Mouse (Mus musculus) midbrain, embryonic 15.5 days (tissue): ENCODE results near the gene Pros1. TPM values are rescaled to one million over a fixed set of nuclear protein-coding genes. Genes with fewer than 3 reads are reported as not detected.

ENCODE experiments used
- ATAC-seq: fragments of 200-750 bp; cut with Nextera tagmentation; replicated peaks from 2 replicates; pipeline ENCODE4 v1.8.0; 2017; ENCODE audit warnings: moderate TSS enrichment
- H3K27ac ChIP-seq: fragments of 300-500 bp; sonication (generic); 2 replicates; pipeline ENCODE4 v1.5.1; 2015; ENCODE audit warnings: mild to moderate bottlenecking, inconsistent platforms
- H3K27me3 ChIP-seq: fragments of 300-500 bp; sonication (generic); replicated peaks from 2 replicates; pipeline ENCODE4 v1.6.1; 2015; ENCODE audit warnings: inconsistent platforms
- H3K36me3 ChIP-seq: fragments of 300-500 bp; sonication (generic); replicated peaks from 2 replicates; pipeline ENCODE4 v1.6.1; 2015; ENCODE audit warnings: inconsistent platforms
- H3K4me1 ChIP-seq: fragments of 300-500 bp; sonication (generic); 2 replicates; pipeline ENCODE4 v1.6.1; 2015; ENCODE audit warnings: inconsistent platforms
- H3K4me2 ChIP-seq: fragments of 300-500 bp; sonication (generic); 2 replicates; pipeline ENCODE4 v1.6.1; 2015; ENCODE audit warnings: inconsistent platforms, mild to moderate bottlenecking, moderate library complexity
- H3K4me3 ChIP-seq: fragments of 300-500 bp; sonication (generic); 2 replicates; pipeline ENCODE4 v1.5.1; 2015; ENCODE audit warnings: mild to moderate bottlenecking, inconsistent platforms
- H3K9ac ChIP-seq: fragments of 300-500 bp; sonication (generic); 2 replicates; pipeline ENCODE4 v1.6.1; 2015; ENCODE audit warnings: mild to moderate bottlenecking, inconsistent platforms
- H3K9me3 ChIP-seq: fragments of 300-500 bp; sonication (generic); 2 replicates; pipeline ENCODE4 v1.6.1; 2016; ENCODE audit warnings: inconsistent platforms
- WGBS: fragments of 180-500 bp; shearing (Covaris S2); methylation state at CpG from one replicate; pipeline ENCODE4 v1.1.7; 2015; ENCODE audit warnings: mixed read lengths; 5-methylcytosine and 5-hydroxymethylcytosine counted together
- polyA plus RNA-seq: library from polyadenylated mRNA; unstranded; fragments of >200 nt; fragmentation: Nextera tagmentation; extraction: Ambion mirVana; gene quantifications from 2 replicates; pipeline ENCODE4 v1.2.1, GENCODE M21; 2015

Pros1 gene
- polyA plus RNA-seq, 1 experiment from 2014 or later, result 9.1 TPM

DNA sequence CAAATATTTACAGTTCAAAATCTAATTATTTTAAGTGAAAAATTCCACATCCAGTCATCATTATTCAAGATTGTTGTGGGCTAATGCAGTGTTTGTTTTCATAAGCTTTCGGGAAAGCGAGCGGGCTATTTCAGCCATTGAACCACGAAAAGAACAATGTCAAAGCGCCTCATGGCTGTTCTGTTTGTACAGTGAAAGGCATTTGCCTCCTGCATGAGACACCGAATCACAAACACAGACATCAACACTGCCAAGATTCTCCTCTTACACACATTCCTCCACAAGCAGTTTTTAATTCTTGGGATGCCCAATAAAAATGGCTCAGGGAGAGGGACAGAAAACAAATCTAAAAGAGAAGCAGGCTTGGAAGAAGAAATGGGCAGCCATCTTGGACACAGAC is 20.0 kb downstream of the Pros1 start:
- Histone ChIP-seq H3K27ac (no peak overlapping the region), H3K36me3 (no peaks in the 10 kb centered on the region)
- WGBS, result 76% methylated on average over 6 of the region's 6 CpGs

DNA sequence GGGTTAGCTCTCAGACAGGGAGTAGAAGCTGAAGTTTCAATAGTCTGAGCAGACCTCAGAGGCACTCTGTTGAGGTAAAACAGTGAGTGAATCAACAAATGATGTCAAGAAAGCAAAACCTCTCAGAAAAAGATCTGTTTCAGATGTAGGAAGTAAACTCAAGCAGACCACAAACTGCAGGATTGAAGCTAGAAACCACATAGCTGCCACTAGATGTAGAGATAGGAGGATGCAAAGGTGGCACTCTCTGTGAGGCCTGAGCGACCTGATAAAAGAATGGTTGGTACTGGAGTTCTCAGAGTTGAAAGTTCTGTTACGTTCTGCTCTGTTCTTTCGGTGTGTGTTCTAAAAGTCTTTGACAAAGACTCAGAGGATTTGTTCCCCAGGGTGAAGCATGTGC is 41.7 kb downstream of the Pros1 start:
- ATAC-seq, result no peak
- Histone ChIP-seq H3K27ac (no peak overlapping the region), H3K36me3 (no peaks in the 10 kb centered on the region), H3K9ac (no peak overlapping the region), H3K4me1 (no peaks in the 10 kb centered on the region), H3K27me3 (no peaks in the 10 kb centered on the region), H3K4me3 (no peak overlapping the region), H3K9me3 (no peaks in the 10 kb centered on the region), H3K4me2 (no peak overlapping the region)
- 75% methylated on average over 3 of the region's 3 CpGs for WGBS

More for the DNA sequence above, 20.0 kb downstream of the Pros1 start:
- Histone ChIP-seq H3K9me3 (no peaks in the 10 kb centered on the region), H3K4me1 (no peaks in the 10 kb centered on the region), H3K4me2 (no peak overlapping the region), H3K4me3 (no peak overlapping the region), H3K9ac (no peak overlapping the region), H3K27me3 (no peaks in the 10 kb centered on the region)
- ATAC-seq, result no peak

DNA sequence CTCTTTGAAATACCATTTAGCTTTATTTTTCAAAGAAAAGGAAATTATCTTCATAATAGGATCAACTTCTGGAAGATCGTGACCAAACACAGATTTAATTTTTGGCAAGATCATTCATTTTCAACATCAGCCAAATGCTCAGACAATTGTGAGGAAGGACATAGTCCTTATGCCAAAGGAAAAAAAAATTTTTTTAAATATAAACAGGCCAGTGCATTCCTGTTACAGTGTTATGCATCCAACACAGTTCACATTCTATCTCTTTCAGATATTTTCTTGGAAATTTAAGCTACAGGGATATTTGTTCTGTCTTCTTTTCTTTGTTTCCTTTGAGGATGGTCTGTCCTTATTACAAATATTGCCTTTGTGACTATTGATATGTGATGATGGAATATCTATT is 57.3 kb downstream of the Pros1 start:
- Histone ChIP-seq H3K36me3 (no peaks in the 10 kb centered on the region), H3K27me3 (no peaks in the 10 kb centered on the region), H3K9ac (no peak overlapping the region), H3K4me3 (no peak overlapping the region), H3K27ac (no peak overlapping the region), H3K4me2 (no peak overlapping the region), H3K9me3 (no peaks in the 10 kb centered on the region), H3K4me1 (no peaks in the 10 kb centered on the region)
- ATAC-seq, result no peak
- WGBS, result 52% methylated on average over 1 of the region's 1 CpGs

DNA sequence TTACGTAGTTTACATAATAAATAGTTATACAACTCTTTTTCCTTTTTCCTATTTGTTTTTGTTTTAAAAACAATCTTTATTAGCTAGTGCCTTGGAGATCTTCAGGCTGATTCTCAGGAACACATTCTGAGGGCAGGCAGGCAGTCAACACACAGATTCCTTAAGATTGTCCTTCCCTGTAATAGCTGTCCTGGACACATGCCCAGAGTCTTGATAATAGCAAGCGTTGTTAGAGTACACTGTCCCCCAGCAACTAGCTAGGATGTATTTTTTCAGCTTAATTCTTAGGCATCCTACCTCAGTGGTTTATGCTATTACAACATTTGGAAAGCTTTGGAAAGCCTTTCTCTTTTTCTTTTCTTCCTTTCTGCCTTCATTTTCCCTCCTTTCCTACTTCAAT is 58.1 kb downstream of the Pros1 start:
- Histone ChIP-seq H3K4me3 (no peak overlapping the region), H3K27ac (no peak overlapping the region), H3K4me1 (no peaks in the 10 kb centered on the region), H3K27me3 (no peaks in the 10 kb centered on the region), H3K9me3 (no peaks in the 10 kb centered on the region), H3K4me2 (no peak overlapping the region), H3K9ac (no peak overlapping the region), H3K36me3 (no peaks in the 10 kb centered on the region)
- WGBS, result 77% methylated on average over 2 of the region's 2 CpGs
- no peak for ATAC-seq

DNA sequence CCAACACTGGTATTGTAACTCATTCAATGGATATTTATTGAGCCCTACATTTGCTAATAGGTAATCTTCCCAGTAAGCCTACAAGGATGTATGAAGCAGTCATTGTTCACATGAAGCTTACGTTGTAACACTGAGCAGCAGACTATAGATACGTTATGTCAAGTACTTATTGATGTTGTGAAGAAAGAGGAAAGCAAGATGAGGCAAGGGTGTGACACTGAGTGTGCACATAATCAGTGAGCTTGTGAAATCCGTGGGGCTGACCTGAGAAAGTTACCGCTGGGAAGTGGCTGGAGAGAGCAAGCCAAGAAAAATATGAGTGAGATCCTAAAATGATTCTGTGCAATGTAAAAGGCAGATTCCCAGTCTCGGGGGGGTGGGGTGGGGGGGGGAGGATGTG is 61.4 kb downstream of the Pros1 start:
- Histone ChIP-seq H3K36me3 (no peaks in the 10 kb centered on the region), H3K4me2 (no peak overlapping the region), H3K4me3 (no peak overlapping the region), H3K9me3 (no peaks in the 10 kb centered on the region), H3K4me1 (no peaks in the 10 kb centered on the region), H3K9ac (no peak overlapping the region), H3K27me3 (no peaks in the 10 kb centered on the region), H3K27ac (no peak overlapping the region)
- WGBS, result 89% methylated on average over 5 of the region's 5 CpGs
- no peak for ATAC-seq

DNA sequence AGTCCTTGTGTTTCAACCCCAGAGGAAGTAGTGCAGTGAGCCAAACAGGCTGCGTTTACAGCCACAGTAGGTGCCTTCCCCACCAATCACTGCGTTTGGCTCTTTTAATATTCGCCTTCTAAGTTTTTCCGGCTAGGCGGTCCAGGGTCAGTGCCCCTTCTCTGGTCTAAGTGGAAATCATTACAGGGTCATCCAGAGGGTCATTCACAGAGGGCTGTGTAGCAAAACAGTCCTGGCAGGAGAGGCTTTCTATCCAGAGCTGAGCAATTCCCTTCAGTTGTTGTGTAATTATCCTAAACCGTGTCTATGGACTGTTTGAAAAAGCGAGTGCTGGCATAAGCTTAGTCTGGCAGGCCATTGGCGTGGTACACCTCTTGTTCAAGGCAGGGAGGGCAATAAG is 68.1 kb downstream of the Pros1 start:
- Histone ChIP-seq H3K27me3 (no peaks in the 10 kb centered on the region), H3K9ac (no peak overlapping the region), H3K4me1 (no peaks in the 10 kb centered on the region), H3K36me3 (no peaks in the 10 kb centered on the region), H3K9me3 (no peaks in the 10 kb centered on the region), H3K27ac (no peak overlapping the region), H3K4me3 (no peak overlapping the region), H3K4me2 (no peak overlapping the region)
- ATAC-seq, result 0 out of 2 replicates have a peak, but pooled peaks have one; percentile 20
- WGBS, result 16% methylated on average over 8 of the region's 8 CpGs

DNA sequence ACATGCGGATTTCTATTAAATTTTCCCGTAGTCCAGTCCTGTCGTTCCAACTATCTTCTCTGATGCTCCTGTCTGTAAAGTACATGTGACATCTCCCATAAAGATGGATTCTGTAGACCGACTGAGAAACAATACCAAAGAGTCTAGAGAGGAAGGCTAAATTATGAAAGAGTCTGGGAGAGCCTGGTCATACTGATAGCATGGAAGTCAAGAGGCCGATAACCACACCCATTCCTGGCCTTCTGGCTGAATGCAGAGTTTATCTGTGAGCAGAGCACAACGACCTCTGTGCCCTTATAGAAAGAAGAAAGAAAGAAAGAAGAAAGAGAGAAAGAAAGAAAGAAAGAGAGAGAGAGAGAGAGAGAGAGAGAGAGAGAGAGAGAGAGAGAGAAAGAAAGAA is 77.2 kb downstream of the Pros1 start:
- Histone ChIP-seq H3K27me3 (no peaks in the 10 kb centered on the region), H3K4me1 (no peaks in the 10 kb centered on the region), H3K9me3 (no peaks in the 10 kb centered on the region), H3K9ac (no peak overlapping the region), H3K4me3 (no peak overlapping the region), H3K27ac (no peak overlapping the region), H3K4me2 (no peak overlapping the region), H3K36me3 (no peaks in the 10 kb centered on the region)
- ATAC-seq, result no peak
- 89% methylated on average over 6 of the region's 6 CpGs for WGBS

DNA sequence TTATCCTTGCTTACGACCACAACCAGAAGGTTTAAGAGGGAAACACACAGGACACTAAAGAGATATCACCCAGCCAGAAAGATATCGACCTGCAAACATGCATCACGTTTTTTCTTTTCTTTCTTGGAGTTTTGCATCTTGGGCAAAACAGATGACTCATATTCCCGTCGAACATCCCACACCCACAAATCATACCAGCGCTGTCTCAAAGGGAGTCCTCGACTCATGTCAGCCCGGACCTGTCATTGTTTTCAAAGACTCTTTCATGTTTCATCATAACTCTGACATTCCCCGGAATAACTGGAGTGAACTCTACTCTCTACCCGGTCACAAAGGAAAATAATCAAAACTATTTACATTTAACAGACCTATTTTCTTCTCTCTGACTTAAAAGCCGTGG is 82.2 kb downstream of the Pros1 start:
- Histone ChIP-seq H3K4me3 (no peak overlapping the region), H3K9me3 (no peaks in the 10 kb centered on the region), H3K36me3 (no peaks in the 10 kb centered on the region), H3K27me3 (no peaks in the 10 kb centered on the region), H3K4me1 (no peaks in the 10 kb centered on the region), H3K27ac (no peak overlapping the region), H3K4me2 (no peak overlapping the region), H3K9ac (no peak overlapping the region)
- 74% methylated on average over 11 of the region's 11 CpGs for WGBS
- ATAC-seq, result no peak

DNA sequence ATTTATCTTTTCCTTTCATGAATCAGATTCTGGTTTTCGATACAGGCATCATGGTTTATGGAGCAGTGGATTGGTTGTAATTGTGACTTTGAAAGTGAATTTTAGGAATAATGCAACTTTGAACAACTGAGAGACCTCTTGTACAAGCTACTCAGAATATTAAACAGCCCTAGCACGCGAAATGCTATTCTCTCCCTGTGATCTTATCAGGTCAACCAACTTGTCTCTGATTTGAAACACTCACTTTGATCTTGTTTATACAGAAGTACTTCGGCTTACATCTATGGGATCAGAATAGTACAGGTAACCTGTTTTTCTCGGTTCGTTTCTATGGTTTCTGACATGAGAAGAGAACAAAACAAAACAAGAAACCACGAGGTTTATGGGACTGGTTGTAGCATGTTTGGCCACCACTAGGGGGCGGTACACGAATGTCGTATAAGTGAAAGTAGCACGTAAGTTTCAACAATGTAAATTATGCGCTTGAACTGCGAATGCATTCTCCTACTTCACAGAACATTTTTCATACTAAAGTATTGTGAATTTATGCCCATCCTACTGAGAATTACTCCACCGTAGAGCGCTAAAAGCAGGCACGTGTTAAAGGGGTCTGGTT is 86.4 kb downstream of the Pros1 start:
- Histone ChIP-seq H3K9me3 (no peaks in the 10 kb centered on the region), H3K27me3 (no peaks in the 10 kb centered on the region), H3K4me3 (no peak overlapping the region), H3K4me1 (no peaks in the 10 kb centered on the region), H3K27ac (no peak overlapping the region), H3K36me3 (no peaks in the 10 kb centered on the region), H3K4me2 (peak overlapping the region; percentile 31), H3K9ac (no peak overlapping the region)
- WGBS, result 17% methylated on average over 16 of the region's 16 CpGs
- ATAC-seq, result peak; percentile 91

DNA sequence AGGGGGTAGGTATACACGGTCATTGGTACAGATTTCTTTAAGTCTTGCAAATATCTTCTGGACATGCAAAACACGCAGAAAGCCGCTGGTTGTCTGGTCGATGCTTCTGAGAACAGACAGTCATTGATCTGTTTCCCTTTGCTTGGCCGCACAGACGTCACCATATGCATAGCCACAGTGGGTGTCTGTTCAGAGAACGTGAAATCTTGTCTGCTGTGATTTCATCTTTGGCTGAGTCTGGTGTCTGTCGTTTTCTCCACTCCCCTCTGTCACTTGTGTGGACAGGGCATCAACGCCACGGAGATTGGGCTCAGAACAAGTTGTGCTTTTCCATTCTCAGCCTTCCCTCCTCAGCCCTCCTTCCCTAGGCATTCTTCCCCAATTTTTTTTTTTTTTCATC is 87.7 kb downstream of the Pros1 start:
- no peaks in the 10 kb centered on the region for H3K4me1 ChIP-seq
- peak; percentile 54; the same call in 1 of the 2 replicates for ATAC-seq
- no peak overlapping the region for H3K27ac ChIP-seq
- H3K4me2 ChIP-seq, result no peak overlapping the region
- no peaks in the 10 kb centered on the region for H3K36me3 ChIP-seq
- WGBS, result 48% methylated on average over 10 of the region's 10 CpGs
- no peaks in the 10 kb centered on the region for H3K27me3 ChIP-seq
- no peak overlapping the region for H3K4me3 ChIP-seq
- no peak overlapping the region for H3K9ac ChIP-seq
- H3K9me3 ChIP-seq, result no peaks in the 10 kb centered on the region

DNA sequence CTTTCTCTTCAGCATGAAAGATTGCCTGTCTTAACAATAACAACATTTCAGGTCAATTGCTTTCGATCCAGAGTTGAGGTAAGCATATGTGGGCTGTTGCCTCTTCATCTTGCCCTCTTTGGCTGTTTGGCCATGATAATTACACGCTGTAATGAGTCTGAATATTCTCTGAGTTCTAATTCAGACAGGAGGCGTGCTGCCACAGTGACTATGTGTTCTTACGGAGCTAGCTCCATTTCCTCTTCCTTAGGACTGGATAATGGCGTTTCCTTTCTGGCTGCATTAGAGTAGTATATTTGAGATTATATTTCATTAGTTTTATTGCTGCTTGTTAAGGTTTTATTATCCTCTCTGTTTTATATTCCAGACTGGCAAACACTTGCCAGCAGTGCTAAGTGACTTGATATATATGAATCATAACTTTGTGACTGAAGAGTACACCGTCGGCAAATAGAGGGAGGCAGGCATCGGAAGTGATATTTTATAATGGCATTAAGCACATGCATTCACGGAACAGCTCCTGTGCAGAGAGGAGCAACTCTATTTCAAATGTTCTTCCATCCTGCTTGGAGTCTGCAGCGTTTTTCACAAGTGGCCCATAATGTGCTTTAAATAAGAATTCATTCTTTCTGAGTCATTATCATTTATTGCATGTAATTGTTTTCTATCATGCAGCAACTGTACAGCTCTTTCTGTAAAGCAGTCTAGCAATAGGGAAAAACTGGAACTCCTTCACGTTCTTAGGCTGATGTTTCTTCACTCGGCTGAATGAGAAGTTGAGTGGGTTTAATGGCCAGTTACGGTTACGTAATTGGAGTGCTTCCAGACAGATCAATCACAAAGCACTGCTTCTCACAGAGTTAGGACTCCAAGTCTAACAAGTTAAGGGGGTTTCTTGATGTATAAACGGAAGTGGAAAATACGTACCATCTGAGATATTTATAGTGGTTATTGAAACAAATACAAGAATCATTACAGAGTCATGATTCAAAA is 88.6 kb downstream of the Pros1 start:
- no peak for ATAC-seq
- WGBS, result 82% methylated on average over 16 of the region's 16 CpGs

DNA sequence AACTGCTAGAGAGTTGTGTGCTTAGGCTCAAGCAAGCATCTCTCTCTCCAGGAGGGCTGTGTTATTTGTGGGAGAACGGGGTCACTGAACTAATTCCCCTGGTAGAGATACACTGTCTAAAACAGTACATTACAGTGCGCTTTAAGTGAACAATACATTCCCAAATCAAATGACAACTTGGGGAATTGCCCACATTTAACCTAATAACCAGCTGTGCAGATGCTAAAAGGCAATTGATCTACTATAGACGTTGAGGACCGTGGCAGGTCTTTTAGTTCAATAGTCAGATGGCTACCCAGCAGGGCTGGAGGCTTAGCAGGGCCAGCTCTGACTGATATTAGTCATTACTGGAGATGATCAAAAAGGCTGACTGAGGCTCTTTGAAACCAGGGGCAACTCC is 104.4 kb downstream of the Pros1 start:
- Histone ChIP-seq H3K4me2 (no peak overlapping the region), H3K9ac (no peak overlapping the region), H3K9me3 (no peaks in the 10 kb centered on the region), H3K27me3 (no peaks in the 10 kb centered on the region), H3K27ac (no peak overlapping the region), H3K4me3 (no peak overlapping the region), H3K4me1 (no peaks in the 10 kb centered on the region), H3K36me3 (no peaks in the 10 kb centered on the region)
- WGBS, result 47% methylated on average over 4 of the region's 4 CpGs
- peak; percentile 75 for ATAC-seq

More for the DNA sequence above, 88.6 kb downstream of the Pros1 start:
- Histone ChIP-seq H3K4me1 (no peaks in the 10 kb centered on the region), H3K9me3 (no peaks in the 10 kb centered on the region), H3K4me3 (no peak overlapping the region), H3K27ac (no peak overlapping the region), H3K9ac (no peak overlapping the region), H3K4me2 (no peak overlapping the region), H3K27me3 (no peaks in the 10 kb centered on the region), H3K36me3 (no peaks in the 10 kb centered on the region)

DNA sequence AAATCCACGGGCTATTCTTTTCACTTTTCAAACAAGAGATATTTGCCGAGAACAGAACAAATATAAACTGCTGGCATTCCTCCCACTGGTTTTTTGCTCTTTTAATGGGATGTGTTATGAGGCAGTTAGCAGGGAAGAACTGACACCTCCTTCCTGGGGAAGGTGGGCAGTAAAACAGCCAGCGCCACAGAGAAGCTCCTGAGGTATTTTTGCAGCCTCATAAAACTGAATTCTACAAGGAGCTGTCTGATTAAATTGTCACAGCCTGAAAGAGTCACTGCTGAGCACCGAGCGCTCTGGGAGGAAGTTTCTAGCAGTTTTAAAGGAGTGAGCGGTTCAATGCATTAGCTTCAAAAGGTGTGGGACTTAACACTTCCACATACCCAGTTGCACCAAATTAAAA is 110.3 kb downstream of the Pros1 start:
- H3K27ac ChIP-seq, result no peak overlapping the region
- no peak for ATAC-seq
- no peak overlapping the region for H3K9ac ChIP-seq
- no peaks in the 10 kb centered on the region for H3K36me3 ChIP-seq
- H3K4me3 ChIP-seq, result no peak overlapping the region
- H3K27me3 ChIP-seq, result no peaks in the 10 kb centered on the region
- H3K4me2 ChIP-seq, result no peak overlapping the region
- no peaks in the 10 kb centered on the region for H3K9me3 ChIP-seq
- H3K4me1 ChIP-seq, result no peaks in the 10 kb centered on the region
- WGBS, result 74% methylated on average over 6 of the region's 6 CpGs
